Mouse (Mus musculus) urinary bladder, adult 18-20 months (tissue): ENCODE data around the gene Gm10134.
A peak's percentile ranks its signal among the peaks of the same experiment; 100 is the strongest.
"Not testable (repeated sequence)": the region's sequence is repeated elsewhere in the genome, so short reads cannot be mapped to it uniquely, and the experiment has no call there.

Experiments used
- DNase-seq, 2 experiments: peaks; one replicate each; pipeline ENCODE4 v3.0.0; 2022; ENCODE audit warnings: low spot score in 2 of 2, mixed read lengths in 2 of 2

The Gm10134 gene

DNA sequence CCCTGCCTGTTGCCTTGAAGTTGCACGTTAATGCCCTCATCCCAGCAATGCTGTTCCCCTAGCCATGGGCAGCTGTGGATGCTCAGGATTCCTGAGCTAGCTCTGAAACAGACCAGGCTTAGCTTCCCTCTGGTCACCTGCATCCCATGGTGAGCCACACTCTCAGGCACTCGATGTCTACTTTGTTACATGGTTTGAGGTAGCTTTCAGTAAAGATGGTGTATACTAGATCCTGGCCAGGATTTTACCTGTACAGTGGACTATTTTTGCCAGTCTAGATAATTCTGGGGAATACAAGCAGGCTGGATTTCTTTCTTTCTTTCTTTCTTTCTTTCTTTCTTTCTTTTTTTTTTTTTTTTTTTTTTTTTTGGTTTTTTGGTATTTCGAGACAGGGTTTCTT lies at the start of gene Gm10134:
Gene Gm10134, plus strand, starts transcription at position 301 of the 400 bp plus-strand sequence.
- no peak for DNase-seq

DNA sequence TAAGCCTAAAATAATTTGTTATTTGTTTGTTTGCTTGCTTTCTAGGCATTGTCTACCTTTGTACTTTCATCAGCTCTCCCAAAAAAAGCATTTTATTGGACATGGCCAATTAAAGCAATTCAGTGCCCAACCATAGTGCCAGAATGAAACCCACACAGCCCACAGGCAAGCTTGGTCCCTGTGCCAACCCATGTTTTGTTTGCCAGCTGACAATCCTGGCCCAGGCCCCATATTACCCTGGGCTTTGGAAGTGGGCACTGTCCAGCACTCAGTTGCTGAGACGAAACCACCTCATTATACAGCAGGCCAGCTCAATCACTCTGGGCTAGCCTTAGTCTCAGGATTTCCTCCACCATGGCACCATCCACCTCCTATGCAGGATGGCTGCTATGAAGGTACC lies 49.3 kb upstream of the Gm10134 start:
- no peak for DNase-seq

DNA sequence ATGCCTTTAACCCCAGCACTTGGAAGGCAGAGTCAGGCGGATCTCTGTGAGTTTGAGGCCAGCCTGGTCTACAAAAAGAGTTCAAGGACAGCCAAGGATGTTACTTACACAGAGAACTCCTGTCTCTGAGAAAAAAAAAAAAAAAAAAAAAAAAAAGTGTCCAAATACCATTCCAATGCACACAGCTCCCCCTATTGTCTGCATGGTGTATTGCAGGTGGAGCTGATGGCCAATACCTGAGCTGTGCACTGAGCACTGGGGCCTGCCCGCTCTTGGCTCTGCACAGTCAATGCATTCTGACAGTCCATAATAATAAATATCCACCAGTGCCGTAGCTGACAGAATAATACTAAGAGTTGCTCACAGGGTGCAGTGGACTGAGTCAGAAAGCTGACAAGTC lies 42.0 kb upstream of the Gm10134 start:
- peak in 1 of 2 experiments; percentile 41 for DNase-seq

DNA sequence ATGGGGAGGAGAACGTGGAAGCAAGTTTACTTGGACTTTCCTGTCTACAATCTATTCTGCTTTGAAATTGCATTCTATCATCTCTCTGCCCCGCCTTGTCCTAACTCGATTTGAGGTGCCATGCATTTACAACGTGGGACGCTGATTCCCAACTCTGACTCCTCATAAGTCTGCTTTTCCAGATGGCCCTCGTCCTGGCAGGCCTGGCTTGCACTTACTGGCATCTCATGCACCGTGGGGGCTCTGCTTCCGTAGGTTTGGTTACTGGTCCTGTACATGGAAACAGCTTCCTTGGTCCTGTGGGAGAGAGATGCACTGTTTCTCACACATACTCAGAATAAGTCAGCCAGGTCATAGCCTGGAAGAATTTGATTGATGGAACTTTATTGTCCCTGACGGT lies 41.0 kb upstream of the Gm10134 start:
- DNase-seq = no peak

DNA sequence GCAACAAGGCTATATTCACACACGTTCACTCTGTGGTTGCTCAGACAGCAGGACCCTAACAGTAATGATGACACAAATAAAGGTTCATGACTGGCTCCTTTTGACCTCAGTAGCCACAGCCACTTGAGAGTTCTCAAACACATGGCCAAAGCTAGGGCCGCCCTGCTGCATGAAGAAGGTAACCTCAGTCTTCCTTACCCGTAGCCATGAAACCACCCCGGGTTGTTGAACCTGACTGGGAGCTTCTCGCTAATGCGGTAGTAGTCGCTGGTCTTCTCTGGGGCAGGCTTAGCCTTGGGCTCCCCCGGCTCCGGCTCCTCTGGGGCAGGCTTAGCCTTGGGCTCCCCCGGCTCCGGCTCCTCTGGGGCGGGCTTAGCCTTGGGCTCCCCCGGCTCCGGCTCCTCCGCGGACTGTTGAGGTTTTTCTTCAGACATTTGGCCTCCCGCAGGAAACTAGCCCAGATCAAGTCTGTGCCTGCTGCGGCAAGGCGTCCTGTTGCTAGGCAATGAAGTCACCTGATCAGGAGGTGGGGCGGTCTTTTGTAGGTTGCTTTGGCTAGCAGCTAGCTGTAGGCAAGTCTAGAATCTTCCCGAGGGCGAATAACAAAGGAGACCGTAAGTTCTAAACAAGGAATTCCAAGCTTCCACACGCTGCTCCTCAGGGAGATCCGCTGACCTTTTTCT lies 39.9 kb upstream of the Gm10134 start, which contains the start of gene 1700007K13Rik:
Gene 1700007K13Rik, minus strand, starts transcription at position 497 of the 683 bp plus-strand sequence.
- DNase-seq = peak; percentile 68 to 75

DNA sequence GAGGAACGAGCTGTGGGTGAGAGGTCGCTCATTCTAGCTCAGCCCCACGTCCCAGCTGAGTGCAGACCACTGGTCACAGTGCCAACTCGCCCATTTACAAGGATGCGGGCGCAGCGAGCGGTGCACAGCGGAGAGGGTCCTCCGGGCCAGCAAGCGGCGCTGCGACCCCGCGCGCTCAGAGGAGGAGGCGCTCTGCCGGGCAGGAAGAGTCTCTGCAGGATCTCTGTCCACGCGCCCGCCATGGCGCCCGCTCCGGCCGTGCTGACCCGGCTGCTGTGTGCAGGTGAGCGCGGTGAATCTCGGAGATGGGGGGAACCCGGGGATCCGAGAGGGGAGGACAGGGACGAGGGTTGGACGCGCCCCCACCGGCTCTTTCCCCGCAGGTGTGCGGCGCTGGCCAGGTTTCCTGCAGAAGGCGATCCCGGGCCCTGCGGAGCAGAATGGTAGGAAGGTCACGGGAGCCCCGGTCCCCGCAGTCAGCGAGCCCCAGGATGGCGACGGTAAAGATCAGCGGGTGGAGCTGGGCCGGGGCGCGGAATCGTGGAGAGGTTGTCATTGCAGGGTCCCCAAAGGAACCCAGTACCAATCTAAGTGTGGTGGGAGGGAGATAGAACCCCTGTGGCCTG lies 37.9 kb upstream of the Gm10134 start, which contains the start of gene Mrps2:
Gene Mrps2, plus strand, starts transcription at position 207 of the 626 bp plus-strand sequence.
- DNase-seq = peak; percentile 62 to 83

DNA sequence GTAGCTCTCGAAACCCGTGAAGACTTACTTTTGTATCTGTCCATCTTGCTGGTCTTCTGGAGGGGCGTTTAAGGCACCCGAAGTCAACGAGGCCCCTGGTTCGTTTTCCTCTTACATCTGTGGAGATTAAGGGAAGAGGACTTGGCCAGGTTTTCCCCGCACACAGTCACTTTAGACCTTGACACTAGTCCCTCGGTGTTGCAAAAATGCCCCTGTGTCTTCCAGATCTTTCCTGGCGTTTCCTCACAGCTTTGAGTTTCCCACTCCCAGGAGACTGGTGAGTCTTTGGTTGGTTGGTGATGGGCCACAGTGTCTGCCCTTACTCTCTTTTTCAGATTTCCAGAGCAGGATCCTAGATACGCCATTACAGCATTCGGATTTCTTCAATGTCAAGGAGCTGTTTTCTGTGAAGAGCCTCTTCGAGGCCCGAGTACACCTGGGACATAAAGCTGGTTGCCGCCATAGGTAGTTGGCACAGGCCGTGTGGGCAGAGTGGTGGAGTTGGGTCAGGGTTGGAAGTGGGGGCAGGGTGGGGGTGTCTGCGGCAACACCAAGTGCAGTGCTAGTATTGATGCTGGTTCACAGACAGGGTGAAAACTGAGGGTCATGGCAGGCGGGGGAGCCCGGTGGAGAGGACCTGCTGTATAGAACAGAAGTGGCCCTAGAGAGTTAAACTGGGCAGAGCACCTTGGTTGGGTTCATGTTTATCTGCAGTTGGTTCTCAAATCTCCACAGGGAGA lies 37.2 kb upstream of the Gm10134 start:
- no peak for DNase-seq

DNA sequence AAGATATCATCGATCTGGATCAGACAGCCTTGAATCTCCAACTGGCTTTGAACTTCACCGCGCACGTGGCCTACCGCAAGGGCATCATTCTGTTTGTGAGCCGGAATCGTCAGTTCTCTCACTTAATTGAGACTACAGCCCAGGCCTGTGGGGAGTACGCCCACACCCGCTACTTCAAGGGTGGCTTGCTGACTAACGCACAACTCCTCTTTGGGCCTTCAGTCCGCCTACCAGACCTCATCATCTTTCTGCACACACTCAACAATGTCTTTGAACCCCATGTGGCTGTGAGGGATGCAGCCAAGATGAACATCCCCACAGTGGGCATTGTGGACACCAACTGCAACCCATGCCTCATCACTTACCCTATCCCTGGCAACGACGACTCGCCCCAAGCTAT lies 36.4 kb upstream of the Gm10134 start:
- no peak for DNase-seq

DNA sequence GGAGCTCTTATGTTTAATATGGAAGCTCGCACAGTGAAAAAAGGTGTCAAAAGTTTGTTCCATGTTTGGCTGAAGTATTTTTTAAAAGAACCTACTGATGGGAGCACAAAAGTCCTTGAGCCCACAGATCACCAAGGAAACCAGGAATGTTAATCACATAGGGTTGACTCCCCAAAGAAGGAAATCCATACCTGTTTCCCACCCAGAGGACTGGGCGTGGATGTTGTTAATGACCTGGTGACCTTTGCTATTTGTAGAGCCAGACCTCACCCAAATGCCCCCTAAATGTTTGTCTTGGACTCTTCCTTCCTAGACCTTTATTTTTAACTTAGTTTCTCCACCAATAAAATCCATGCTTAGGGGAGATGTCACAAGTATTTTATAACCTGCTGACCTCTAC lies 35.3 kb upstream of the Gm10134 start:
- no peak for DNase-seq

DNA sequence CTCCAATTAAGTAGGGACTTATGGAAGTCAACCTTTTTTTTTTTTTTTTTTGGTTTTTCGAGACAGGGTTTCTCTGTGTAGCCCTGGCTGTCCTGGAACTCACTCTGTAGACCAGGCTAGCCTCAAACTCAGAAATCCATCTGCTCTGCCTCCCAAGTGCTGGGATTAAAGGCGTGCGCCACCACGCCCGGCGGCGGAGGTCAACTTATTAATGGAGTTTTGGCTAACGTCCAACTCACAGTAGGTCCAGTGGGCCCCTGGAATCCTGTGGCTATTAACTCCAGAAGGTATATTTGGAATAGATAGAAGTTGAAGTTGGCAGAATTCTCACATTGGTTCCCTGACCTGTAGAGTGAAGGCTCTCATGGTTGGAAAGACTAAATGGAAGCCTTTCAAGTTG lies 33.9 kb upstream of the Gm10134 start:
- DNase-seq = not testable (repeated sequence)

DNA sequence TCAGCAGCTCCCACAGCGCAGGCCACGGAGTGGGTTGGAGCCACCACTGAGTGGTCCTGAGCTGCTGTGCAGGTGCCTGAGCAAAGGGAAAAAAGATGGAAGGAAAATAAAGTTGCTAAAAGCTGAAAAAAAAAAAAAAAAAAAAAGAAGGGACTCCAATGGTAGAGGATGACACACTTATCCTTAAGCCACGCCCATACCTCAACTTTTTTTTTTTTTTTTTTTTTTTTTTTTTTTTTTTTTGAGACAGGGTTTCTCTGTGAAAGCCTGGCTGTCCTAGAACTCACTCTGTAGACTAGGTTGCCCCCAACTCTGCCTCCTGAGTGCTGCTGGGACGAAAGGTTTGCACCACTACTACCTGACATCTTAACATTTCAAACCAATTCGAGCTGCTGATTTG lies 27.9 kb upstream of the Gm10134 start:
- DNase-seq = not testable (repeated sequence)

DNA sequence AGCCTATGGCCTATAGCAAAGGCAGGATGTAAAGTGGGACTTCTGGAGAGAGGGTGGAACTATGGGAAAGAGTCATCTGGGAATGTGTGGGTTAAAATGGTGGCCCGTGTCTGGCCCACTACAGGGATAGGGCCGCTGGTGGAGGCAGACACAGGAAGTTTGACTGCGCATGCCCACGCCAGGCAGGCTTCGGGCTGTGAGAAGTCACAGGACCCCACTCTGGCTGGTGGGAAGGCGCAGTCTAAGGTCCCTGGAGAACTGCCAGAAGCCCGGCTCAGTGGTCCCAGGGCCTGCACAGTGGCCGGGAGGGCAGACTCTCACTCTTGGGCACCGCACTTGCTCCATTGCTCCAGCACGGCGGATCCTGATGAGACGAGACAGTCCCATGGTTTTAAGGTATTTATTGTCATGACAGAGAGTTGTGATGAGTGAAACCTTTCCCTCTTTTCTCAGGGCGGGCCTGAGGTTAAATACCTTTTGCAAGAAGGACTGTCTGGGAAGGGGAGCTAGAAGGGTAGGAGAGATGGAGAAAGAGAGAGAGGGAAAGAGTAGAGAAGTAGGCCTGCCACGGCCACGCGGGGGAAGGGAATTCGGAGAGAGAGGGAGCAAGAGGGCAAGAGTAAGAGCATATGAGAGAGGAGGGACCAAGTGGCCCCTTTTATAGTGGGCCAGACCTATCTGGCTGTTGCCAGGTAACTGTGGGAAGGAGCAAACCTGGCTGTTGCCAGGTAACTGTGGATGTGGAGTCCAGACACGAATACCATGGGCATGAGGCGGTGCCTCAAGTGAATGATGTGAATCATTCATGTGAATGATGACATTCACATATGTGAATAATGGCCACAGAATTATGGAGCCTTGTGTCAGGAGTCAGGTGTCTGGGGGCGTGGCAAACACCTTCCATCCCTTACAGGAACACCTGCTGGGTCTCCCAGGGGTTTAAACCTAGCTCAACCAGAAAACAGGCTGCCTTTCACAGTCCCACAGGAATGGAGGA lies 26.4 kb upstream of the Gm10134 start:
- DNase-seq = no peak

DNA sequence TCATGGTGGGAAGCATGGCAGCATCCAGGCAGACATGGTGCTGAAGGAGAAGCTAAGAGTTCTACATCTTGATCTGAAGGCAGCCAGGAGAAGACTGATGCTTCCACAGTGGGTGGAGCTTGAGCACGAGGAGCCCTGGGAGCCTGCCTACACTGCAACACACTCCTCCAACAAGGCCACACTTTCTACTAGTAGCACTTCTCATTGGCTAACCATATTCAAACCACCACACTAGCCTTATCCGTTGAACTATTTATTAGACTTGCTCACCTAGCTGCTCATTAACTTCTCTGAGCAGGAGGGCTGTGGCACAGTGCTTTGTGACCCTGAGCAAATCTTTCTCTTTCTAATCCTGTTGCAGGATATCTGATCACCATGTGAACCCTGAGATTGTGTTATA lies 22.0 kb upstream of the Gm10134 start:
- DNase-seq = no peak

DNA sequence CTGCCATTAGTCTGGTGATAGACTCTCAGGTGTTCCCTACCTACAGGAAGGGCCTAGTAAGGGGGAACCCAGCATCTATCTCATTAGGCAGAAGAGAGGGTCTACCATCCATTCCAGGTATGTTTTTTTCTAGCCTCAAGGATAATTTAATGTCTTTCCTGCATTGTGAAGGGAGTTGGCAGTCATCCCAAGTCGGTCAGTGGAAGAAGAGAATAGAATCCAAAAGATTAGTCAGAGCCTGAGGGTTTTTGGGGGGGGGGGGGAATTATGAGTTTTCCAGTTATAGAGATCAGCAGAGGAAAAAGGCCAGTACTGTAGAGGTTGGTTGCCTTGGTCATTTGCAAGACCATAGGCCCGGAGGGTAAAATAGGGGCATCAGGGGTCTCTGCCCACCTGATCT lies 11.4 kb upstream of the Gm10134 start:
- no peak for DNase-seq

DNA sequence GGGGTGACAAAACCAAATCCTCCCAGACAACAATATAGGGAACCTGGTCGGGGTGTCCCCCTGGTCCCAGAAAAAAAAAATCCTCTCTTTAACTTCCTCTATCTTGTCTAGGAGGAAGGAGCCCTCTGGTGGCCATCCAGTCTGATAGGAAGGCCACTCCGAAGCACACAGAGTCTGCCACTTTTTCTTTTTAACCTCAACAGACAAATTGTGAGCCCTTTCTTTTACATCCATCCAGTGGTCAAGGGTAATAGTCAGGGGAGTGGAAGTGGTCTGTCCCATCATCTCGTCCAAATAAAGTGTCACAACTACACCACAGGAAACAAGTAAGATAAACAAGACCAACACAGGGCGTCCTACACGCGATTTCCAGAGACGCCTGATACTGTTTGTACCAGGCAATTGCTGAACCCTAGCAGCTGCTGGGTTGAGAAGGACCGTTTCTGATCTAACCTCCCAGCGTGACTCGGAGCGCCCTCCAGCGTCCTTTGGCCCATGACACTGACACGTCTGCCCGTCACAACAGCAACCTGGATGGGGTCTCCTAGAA lies 10.6 kb upstream of the Gm10134 start:
- DNase-seq = no peak

DNA sequence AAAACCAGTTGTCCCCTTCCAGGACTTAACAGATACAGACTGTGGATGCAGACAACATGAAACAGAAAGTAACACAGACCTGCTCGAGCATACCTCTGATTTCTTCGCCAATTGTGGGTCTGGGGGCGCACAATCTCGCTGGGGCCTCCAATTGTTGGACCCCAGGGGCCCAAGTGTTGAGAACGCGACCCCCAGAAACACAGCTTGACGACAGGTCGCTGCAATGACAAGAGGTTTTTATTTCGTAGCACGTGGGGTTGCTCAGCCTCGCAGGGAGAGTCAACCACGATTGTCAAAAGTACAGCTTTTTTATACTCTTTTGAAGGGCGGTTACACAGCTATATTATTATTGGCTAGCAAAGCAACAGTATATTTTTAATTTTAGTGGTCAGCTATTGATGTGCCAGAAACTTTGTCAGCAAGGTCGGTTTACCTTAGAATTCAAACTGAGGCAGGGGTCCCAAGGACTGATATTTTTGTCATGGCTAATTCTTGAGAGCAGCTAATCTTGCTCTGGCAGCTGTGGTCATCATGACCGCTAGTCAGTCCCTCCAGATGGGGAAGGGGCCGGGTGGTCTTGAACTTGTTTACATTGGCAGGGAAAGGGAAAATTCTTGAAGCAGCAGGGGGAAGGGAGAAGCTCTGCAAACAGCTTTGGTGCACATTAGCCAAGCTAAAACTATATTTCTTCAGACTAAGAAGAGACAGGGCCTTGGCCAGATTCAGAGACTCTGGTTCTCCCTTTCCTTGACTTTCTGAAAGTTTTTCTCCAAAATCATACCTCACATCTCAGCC lies 9.9 kb upstream of the Gm10134 start:
- DNase-seq = no peak

DNA sequence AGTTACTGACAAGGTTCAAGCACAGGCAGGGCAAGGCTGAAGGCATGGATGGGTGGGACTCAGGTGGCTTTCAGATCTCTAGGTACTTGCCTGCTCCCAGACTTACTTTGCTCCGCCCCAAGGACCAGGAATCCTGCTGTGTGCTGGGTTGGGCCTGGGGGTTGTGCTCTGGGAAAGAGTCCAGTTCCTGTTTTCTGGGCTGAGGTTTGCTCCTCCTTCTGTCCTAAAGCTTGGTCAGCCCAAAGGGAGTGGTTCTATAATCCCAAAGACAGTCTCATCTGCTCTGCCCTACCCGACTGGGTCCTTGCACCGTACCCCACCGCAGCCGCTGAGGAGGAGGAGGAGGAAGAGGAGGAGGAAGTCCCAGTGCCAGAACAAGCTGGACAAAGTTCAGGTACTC lies 9.2 kb upstream of the Gm10134 start, which contains the start of gene Gbgt1:
Gene Gbgt1, plus strand, starts transcription at position 221 of the 400 bp plus-strand sequence.
- no peak for DNase-seq

DNA sequence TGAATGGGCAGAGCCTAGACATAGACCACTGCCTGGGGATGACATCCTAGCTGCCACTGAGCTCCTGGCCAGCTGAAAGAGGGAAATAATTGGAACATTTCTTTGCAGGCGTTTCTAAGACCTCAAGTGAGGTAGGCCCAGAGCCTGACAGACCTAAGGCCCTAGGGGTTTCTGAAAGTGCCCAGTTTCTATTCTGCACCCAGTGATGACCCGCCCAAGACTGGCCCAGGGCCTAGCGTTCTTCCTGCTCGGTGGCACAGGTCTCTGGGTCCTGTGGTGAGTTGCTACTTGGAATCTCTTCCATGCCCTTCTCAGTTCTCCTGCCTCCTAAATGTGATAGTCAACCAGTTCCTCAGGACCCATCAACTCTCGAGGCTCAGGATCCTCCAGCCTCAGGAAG lies 8.3 kb upstream of the Gm10134 start:
- no peak for DNase-seq

DNA sequence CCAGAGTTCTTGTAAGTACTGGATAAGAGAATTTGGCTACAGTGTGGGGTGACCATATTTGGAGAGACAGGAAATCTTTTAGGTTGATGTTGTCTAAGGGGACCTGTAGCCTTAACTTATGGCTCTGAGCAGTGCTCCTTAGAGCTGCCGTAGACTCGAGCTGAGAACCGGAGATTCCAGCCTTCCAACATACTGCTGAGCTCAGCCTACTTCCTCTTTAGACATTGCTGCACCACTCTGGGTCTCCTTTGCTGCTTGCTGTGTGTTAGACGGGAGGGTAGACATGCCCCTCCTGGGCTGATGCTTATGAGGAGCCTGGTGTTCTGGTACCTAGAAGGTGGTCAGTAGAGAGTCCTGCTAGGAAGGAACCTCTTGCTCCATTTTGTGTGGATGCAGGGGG lies 7.5 kb upstream of the Gm10134 start:
- no peak for DNase-seq

DNA sequence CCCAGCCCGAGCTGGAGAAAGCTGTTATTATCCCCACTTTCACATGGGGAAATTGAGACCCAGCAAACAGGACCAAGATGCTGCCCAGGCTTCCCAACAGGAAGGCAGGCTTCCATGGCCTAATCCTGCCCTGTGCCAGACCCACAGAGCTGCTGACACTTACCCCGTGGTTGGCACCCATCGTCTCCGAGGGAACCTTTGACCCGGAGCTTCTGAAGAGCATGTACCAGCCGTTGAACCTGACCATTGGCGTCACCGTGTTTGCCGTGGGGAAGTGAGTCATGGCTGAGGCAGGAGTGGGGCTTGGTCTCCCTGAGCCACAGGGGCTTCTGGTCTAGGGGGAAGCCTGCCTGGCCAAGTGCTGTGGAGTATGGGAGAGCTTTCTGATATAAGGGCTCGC lies 2.9 kb upstream of the Gm10134 start:
- DNase-seq = no peak
